Mouse (Mus musculus): ENCODE data around the gene Slc22a29.

- no peak for TF ChIP-seq EP300 (IDR thresholded peaks at IDR 0.05; ENCODE audit: low read depth)
- no peak for TF ChIP-seq CTCF (IDR thresholded peaks at IDR 0.05; ENCODE audit: low read depth)
Observed at GRCm38 (mm10) chr19:8228916-8229315, 10.2 kb upstream of the Slc22a29 start.
